Mouse (Mus musculus) lung, embryonic 16.5 days (tissue): ENCODE results near the gene Timm44. TPM values are rescaled to one million over a fixed set of nuclear protein-coding genes. Genes with fewer than 3 reads are reported as not detected.

ENCODE experiments used
- ATAC-seq: fragments of 200-750 bp; cut with Nextera tagmentation; 2 replicates; pipeline ENCODE4 v1.8.0; 2017; ENCODE audit warnings: low read depth, mild to moderate bottlenecking, moderate library complexity
- H3K27ac ChIP-seq: fragments of 300-500 bp; sonication (generic); 2 replicates; pipeline ENCODE4 v1.5.1; 2014; ENCODE audit warnings: mild to moderate bottlenecking, control low read depth, low read length
- H3K27me3 ChIP-seq: fragments of 300-500 bp; sonication (generic); 2 replicates; pipeline ENCODE4 v1.6.1; 2014; ENCODE audit warnings: low read depth, low read length, mixed read lengths; ENCODE audit not compliant: control insufficient read depth, insufficient read depth
- H3K36me3 ChIP-seq: fragments of 300-500 bp; sonication (generic); 2 replicates; pipeline ENCODE4 v1.6.1; 2014; ENCODE audit warnings: low read length; ENCODE audit not compliant: control insufficient read depth, insufficient read depth
- H3K4me1 ChIP-seq: fragments of 300-500 bp; sonication (generic); replicated peaks from 2 replicates; pipeline ENCODE4 v1.6.1; 2014; ENCODE audit warnings: low read length, mixed read lengths; ENCODE audit not compliant: control insufficient read depth, insufficient read depth
- H3K4me2 ChIP-seq: fragments of 300-500 bp; sonication (generic); 2 replicates; pipeline ENCODE4 v1.6.1; 2014; ENCODE audit warnings: low read depth, low read length, control low read depth
- H3K4me3 ChIP-seq: fragments of 300-500 bp; sonication (generic); 2 replicates; pipeline ENCODE4 v1.5.1; 2014; ENCODE audit warnings: mild to moderate bottlenecking, low read length, control low read depth
- H3K9ac ChIP-seq: fragments of 300-500 bp; sonication (generic); 2 replicates; pipeline ENCODE4 v1.6.1; 2014; ENCODE audit warnings: low read length, control low read depth
- H3K9me3 ChIP-seq: fragments of 300-500 bp; sonication (generic); 2 replicates; pipeline ENCODE4 v1.6.1; 2016; ENCODE audit warnings: low read length; ENCODE audit not compliant: control insufficient read depth
- WGBS: fragments of 180-500 bp; shearing (Covaris S2); extraction: QIAGEN DNeasy Blood & Tissue Kit; methylation state at CpG from one replicate; pipeline ENCODE4 v1.1.7; 2014; 5-methylcytosine and 5-hydroxymethylcytosine counted together
- polyA plus RNA-seq: library from polyadenylated mRNA; unstranded; fragments of >200 nt; fragmentation: Nextera tagmentation; extraction: Ambion mirVana; gene quantifications from 2 replicates; pipeline ENCODE4 v1.2.1, GENCODE M21; 2015

The Timm44 gene
- 56.5 and 57.2 TPM in 2 replicates for polyA plus RNA-seq

DNA sequence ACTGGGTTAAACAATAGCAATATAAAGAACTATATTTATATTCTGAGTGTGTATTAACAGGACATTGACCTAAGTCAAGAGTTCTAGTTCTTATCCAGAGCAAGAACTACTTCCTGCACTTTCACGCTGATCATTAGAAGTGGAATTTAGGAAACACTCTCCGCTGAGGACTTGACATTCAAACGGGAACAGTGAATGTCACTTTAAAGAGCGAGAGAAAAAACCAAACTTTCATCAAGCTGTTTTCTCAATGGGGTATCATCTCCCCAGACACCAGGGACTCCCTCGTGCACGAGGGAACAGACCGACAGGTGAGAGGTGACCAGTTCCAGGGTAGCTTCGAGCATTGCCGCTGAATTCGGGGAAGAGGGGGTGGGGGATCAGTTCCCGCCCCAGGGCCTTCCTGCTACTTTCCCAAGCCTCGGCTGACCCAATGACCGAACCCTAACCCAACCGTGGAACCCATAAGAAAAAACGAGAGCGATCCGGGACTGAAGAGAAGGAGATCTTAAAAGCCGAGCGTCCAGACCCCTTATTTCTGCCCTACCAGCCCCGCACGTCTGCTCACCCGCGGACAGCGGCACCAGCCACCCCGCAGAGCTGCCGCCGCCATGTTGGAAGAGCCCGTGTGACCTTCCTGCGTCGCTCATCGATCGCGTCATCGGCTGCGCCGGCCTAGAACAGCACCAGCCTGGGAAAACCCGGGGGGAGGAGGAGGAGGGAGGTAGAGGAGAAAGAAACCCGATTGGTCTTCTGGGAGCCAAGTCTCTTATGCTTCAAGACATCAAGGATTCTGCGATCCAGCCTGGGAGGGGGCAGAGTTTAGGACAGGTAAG, at the start of gene Timm44:
Gene Timm44, minus strand, starts transcription at position 639 of the 836 bp plus-strand sequence.
- WGBS = under 1% methylated on average over 39 of the region's 39 CpGs
- Histone ChIP-seq H3K4me1 (peaks cover 8% of the 10 kb centered on the region), H3K4me3 (peak within 1 kb of the TSS; percentile 68), H3K9me3 (no peaks in the 10 kb centered on the region), H3K36me3 (peaks cover 16% of the 10 kb centered on the region), H3K27me3 (no peaks in the 10 kb centered on the region), H3K9ac (peak within 1 kb of the TSS; percentile 83), H3K4me2 (peak within 1 kb of the TSS; percentile 56), H3K27ac (peak within 1 kb of the TSS; percentile 60; the same call in 1 of the 2 replicates)
- peak; percentile 99 for ATAC-seq

DNA sequence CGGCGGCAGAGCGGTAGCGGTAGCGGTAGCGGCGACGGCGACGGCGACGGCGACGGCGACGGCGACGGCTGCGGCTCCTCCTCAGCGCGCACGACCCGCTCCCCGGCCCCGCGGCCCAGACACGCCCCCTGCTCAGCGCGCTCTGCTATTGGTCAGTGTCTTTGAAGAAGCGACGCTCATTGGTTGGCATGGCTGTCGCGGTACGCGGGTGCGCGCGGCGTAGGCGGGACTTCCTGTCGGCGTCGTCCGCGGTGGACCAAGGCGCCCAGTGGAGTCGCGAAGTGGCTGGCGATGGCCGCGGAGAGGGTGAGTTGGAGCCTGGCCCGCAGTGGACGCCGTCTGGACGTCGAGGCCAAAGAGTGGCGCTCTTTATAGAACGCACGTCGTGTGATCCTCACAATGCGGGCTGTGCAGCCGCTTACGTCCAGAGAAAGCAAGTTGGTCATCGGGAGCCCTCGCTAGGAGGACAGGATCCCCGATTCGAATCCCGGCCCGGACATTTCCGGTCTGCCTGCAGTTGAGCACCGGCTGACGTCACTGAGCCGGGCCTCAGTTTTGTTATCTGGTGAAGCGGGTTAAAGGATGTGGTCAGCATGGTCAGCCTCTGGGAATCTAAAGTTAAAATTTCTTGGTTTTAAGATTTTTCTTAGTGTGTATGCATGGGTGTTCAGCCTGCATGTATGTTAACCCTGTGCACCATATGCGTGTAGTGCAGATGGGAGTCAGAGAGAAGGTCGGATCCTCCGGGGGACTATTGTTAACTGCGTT, 49.5 kb upstream of the Timm44 start, which contains the start of the genes Ccl25 and Elavl1:
Gene Ccl25, plus strand, starts transcription at position 228 of the 768 bp plus-strand sequence.
Gene Elavl1, minus strand, starts transcription at position 431 of the 768 bp plus-strand sequence.
- peak within 1 kb of the TSS; percentile 84 for H3K4me3 ChIP-seq
- ATAC-seq = peak; percentile 99
- H3K27me3 ChIP-seq = no peaks in the 10 kb centered on the region
- H3K9ac ChIP-seq = peak within 1 kb of the TSS; percentile 93
- peaks cover 13% of the 10 kb centered on the region for H3K4me1 ChIP-seq
- peak within 1 kb of the TSS; percentile 73 for H3K4me2 ChIP-seq
- peak within 1 kb of the TSS; percentile 88 for H3K27ac ChIP-seq
- under 1% methylated on average over 59 of the region's 78 CpGs for whole genome bisulfite sequencing
- H3K36me3 ChIP-seq = peaks cover 22% of the 10 kb centered on the region; the same call in 1 of the 2 replicates
- no peaks in the 10 kb centered on the region for H3K9me3 ChIP-seq

DNA sequence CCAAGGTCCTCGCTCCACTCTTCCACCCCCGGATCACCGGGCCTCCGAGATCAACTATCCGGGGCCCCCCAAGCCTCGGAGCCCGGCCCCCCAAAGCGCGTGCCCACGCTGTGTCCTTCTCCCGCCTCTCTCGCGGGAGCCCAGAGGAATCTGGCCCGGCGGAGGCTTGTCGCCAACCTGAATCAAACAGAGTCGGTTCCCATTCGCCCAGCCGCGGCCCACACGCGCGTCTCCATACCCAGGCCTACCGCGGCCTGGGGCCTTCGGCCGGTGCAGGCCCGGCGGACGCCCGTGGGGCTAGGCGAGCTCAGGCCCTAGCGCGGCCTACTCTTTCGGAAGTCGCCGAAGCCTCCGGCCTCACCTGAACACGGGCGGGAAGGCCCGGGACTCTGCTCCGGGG, 48.8 kb upstream of the Timm44 start:
- Histone ChIP-seq H3K4me2 (peak overlapping the region; percentile 71), H3K4me3 (peak overlapping the region; percentile 84), H3K36me3 (peaks cover 21% of the 10 kb centered on the region; the same call in 1 of the 2 replicates), H3K27ac (peak overlapping the region; percentile 82), H3K27me3 (no peaks in the 10 kb centered on the region), H3K9me3 (no peaks in the 10 kb centered on the region), H3K4me1 (peaks cover 13% of the 10 kb centered on the region), H3K9ac (peak overlapping the region; percentile 93)
- WGBS = under 1% methylated on average over 42 of the region's 42 CpGs
- ATAC-seq = peak; percentile 73

DNA sequence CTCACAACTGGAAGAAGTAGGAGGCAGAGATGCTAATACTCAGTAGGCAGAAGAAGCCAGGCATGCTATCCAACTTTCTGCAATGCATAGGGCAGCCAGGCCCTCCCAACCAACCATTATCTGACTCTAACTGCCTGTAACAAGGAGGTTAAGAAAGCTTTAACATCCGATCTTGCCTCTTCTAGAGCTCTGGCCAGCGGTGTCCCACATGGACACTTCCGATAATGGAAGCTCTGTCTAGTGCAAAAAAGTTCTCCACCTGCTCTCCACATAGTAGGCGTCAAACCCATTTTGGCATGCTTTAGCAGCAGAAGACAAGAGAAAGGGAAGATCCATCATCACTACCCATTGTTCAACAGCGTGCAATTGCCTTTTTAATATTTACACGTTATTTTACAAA, 48.2 kb upstream of the Timm44 start:
- ATAC-seq = no peak
- H3K27me3 ChIP-seq = no peaks in the 10 kb centered on the region
- H3K4me1 ChIP-seq = peaks cover 13% of the 10 kb centered on the region
- WGBS = 2% methylated on average over 6 of the region's 6 CpGs
- H3K9me3 ChIP-seq = no peaks in the 10 kb centered on the region
- H3K36me3 ChIP-seq = peaks cover 15% of the 10 kb centered on the region; the same call in 1 of the 2 replicates
- H3K4me3 ChIP-seq = peak overlapping the region; percentile 84
- H3K9ac ChIP-seq = peak overlapping the region; percentile 93
- H3K27ac ChIP-seq = no peak overlapping the region
- H3K4me2 ChIP-seq = peak overlapping the region; percentile 71

DNA sequence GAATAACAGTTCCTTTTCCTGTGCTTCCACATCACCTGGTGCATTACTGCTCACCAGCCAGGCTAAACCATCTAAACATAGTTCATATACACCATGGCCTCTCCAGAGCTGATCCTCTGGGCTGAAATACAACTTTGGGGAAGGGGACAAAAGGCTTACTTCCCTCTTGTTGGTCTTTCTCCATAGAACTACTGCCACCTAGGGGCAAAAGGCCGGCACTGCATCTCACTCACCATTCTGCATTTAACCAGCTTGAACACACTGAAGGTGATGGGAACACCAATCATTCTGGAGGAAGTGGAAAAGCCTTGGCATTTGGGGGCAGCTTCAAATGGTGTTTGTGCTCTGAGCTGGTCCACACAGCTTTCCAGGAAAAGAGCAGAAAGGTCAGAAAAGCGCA, 46.8 kb upstream of the Timm44 start:
- no peak for ATAC-seq
- Histone ChIP-seq H3K4me3 (no peak overlapping the region), H3K4me2 (no peak overlapping the region), H3K27ac (no peak overlapping the region), H3K36me3 (peaks cover 3% of the 10 kb centered on the region; the same call in 1 of the 2 replicates), H3K9me3 (no peaks in the 10 kb centered on the region), H3K9ac (no peak overlapping the region), H3K27me3 (no peaks in the 10 kb centered on the region), H3K4me1 (peaks cover 13% of the 10 kb centered on the region)
- WGBS = 30% methylated on average over 2 of the region's 2 CpGs

DNA sequence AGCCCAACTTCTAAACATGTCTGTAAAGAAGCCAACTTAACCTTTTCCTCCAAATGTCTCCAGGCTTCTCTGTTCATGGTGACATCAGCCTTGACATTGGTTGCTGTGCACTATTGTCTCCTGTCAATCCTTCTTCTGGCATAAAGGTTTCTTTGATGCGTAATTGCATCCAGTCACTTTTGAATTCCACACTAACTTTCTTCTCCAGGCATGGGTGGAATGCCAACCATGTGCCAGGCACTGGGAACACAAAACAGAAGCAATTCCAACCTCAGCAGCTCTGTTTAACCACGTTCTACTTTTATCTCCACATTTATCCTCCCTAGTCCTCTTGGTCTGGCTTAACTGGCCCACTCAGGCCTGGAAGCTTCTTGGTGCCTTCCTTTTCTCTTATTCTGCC, 45.3 kb upstream of the Timm44 start:
- no peak for ATAC-seq
- no peak overlapping the region for H3K4me3 ChIP-seq
- peaks cover 3% of the 10 kb centered on the region; the same call in 1 of the 2 replicates for H3K36me3 ChIP-seq
- H3K9me3 ChIP-seq = no peaks in the 10 kb centered on the region
- no peak overlapping the region for H3K9ac ChIP-seq
- WGBS = 80% methylated on average over 2 of the region's 2 CpGs
- H3K27me3 ChIP-seq = no peaks in the 10 kb centered on the region
- H3K4me2 ChIP-seq = no peak overlapping the region
- no peak overlapping the region for H3K27ac ChIP-seq
- H3K4me1 ChIP-seq = peaks cover 13% of the 10 kb centered on the region

DNA sequence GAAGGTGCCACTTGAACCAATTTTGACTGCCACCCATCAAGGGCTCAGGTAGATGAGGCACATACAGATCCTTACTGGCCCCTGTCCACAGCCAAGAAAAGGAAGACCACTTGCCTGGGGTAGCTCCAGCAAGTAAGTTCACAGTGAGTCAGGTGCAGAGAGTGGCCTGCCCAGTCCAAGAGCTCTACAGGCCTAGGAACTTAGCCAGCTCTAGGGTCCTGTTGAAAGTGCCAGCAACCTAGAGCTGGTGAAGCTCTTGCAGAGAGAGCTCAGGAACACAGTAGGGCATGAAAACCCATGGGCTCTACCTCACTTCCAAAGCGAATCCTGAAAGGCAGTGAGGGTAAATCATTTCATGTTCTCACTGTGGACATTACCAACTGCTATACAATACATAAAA, 44.7 kb upstream of the Timm44 start:
- no peak for ATAC-seq
- Histone ChIP-seq H3K4me3 (no peak overlapping the region), H3K9me3 (no peaks in the 10 kb centered on the region), H3K36me3 (peaks cover 3% of the 10 kb centered on the region; the same call in 1 of the 2 replicates), H3K27me3 (no peaks in the 10 kb centered on the region), H3K4me1 (peaks cover 8% of the 10 kb centered on the region), H3K4me2 (no peak overlapping the region), H3K27ac (no peak overlapping the region), H3K9ac (no peak overlapping the region)
- 90% methylated on average over 1 of the region's 1 CpGs for WGBS

DNA sequence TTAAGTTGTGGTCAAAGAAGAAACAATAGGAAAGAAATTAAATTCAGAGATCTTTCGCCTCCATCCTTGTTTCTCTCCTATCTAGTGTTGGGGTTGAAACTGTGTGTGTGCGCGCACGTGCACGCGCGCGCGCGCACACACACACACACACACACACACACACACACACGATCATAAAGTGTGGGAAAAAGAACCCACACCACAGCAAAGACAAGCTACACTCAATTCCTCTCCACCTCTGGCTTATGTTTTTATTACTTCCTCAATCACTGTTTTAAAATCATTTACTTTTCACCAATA, 43.8 kb upstream of the Timm44 start:
- Histone ChIP-seq H3K4me3 (no peak overlapping the region), H3K9ac (no peak overlapping the region), H3K4me2 (no peak overlapping the region), H3K4me1 (peaks cover 8% of the 10 kb centered on the region), H3K27me3 (no peaks in the 10 kb centered on the region), H3K36me3 (peaks cover 3% of the 10 kb centered on the region; the same call in 1 of the 2 replicates), H3K9me3 (no peaks in the 10 kb centered on the region), H3K27ac (no peak overlapping the region)
- ATAC-seq = no peak
- 95% methylated on average over 11 of the region's 11 CpGs for WGBS
